Mouse (Mus musculus): ENCODE results near the gene Atp6v0d1. TPM values are rescaled to one million over a fixed set of nuclear protein-coding genes. Genes with fewer than 3 reads are reported as not detected.

Atp6v0d1 gene
- polyA plus RNA-seq, 1 experiment from 2014 or later, result 243 TPM

DNA sequence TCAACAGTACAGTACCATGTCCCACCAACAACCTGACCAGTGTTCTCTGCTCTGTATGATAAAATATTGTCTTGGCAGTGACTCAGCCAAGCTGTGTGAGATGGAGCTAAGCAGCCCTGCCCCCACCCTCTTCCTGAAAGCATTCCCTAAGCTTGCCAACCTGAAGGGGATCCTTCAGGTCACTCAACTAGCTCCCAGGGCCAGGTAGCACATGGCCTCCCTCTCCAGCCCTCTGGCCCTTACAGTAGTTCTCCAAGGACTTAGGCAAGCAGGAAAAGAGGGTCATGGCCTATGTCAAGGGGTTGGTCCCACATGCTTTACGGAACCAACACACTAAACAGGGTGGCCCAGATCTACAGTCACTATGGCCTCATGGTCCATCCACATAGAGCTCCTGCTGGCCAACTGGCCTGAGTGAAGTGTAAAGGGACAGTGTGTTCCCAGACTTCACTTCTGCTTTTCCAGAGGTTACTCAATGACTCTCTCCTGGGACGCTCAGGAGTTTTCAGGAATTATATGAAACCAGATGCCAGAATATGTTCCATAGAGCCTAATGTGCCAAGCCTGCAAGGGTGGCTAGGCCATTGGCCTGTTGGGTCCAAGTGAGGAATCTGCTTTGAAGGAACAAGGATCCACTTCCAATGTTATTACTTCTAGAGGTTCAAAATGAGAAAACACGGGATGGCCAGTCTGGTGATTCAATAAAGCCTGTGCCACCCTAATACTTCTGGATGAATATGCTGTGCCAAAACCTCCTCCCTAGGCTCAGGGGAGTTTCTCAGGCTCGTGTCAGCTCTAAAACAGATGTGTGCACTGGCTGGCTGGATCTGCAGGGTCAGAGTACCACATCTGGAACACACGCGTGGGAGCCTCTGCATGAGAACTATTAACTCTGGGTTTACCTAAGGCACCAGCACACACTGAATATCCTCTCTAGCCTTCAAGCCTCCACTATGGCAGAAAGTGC lies 19.2 kb downstream of the Atp6v0d1 start:
- Histone ChIP-seq H3K9me3 (replicated peaks) (no peaks in the 10 kb centered on the region), H3K27ac (replicated peaks) (no peak overlapping the region), H3K9ac (replicated peaks) (no peak overlapping the region), H3K4me2 (no peak overlapping the region), H3K4me3 (replicated peaks) (no peak overlapping the region), H3K4me1 (peaks cover 20% of the 10 kb centered on the region), H3K36me3 (0 out of 2 replicates have a peak, but pooled peaks cover 3% of the 10 kb centered on the region), H3K27me3 (replicated peaks) (no peaks in the 10 kb centered on the region)
- WGBS, result 83% methylated on average over 6 of the region's 6 CpGs
- no peak for ATAC-seq (ENCODE audit: low FRiP score)

DNA sequence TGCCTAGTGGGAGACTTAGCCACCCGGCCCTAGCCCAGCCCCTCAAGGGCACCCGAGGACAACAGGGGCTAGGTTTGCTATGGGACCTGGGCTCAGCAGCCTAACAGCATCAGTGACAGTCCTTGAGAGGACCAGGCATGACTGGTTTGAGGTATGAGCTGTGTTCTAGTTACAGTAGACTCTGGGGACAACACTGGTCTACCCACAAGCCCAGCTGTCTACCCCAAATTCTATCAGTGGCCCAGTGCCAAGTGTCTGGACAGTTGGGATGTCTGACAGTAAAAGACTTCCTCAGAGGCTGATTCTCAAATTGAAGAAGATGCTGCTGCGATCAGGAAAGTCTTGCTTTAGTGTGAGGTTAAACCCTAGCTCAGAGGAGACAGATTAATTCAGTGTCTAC lies 20.6 kb downstream of the Atp6v0d1 start:
- Histone ChIP-seq H3K4me1 (peaks cover 20% of the 10 kb centered on the region), H3K4me2 (no peak overlapping the region), H3K27me3 (replicated peaks) (no peaks in the 10 kb centered on the region), H3K9ac (replicated peaks) (no peak overlapping the region), H3K36me3 (0 out of 2 replicates have a peak, but pooled peaks cover 4% of the 10 kb centered on the region), H3K4me3 (replicated peaks) (no peak overlapping the region), H3K9me3 (replicated peaks) (no peaks in the 10 kb centered on the region), H3K27ac (replicated peaks) (peak overlapping the region; percentile 39; the same call in 1 of the 2 replicates)
- no peak for ATAC-seq (ENCODE audit: low FRiP score)
- 88% methylated on average over 3 of the region's 3 CpGs for WGBS

DNA sequence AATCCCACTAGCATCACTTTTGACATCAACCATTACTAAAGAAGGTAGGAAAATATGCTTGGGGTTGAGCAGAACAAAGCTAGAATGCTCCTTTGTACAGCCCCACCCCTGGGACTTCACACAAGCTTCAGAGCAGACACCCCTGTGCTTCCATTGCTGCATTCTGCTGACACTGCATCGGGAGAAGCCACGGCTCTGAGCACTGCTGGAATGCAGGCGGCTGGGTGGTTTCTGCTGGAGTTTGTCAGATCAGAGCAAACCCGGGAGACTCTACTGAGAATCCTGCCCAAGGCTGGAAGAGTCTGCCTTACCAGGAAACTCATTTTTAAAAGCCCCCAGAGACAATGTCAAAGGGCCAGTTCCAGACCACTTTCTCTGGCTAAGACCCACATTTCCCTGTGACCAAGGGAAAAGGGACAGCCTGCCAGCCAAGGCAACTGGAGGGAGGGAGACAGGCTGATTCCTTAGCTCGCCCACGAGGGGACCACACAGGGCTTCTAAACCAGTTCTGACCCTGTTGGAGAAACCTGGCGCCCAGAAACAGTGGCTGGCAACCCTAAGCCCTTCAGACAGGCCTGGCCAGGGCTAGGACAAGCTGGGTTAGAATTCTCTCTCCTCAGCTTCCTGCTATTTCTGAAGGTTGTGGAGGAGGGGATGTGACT lies 21.2 kb downstream of the Atp6v0d1 start:
- no peaks in the 10 kb centered on the region for H3K27me3 ChIP-seq (replicated peaks)
- H3K27ac ChIP-seq (replicated peaks), result peak overlapping the region; percentile 39; the same call in 1 of the 2 replicates
- no peak overlapping the region for H3K4me2 ChIP-seq
- ATAC-seq (ENCODE audit: low FRiP score), result no peak
- H3K4me3 ChIP-seq (replicated peaks), result no peak overlapping the region
- no peaks in the 10 kb centered on the region for H3K9me3 ChIP-seq (replicated peaks)
- 68% methylated on average over 7 of the region's 7 CpGs for WGBS
- 0 out of 2 replicates have a peak, but pooled peaks cover 4% of the 10 kb centered on the region for H3K36me3 ChIP-seq
- peaks cover 20% of the 10 kb centered on the region for H3K4me1 ChIP-seq
- no peak overlapping the region for H3K9ac ChIP-seq (replicated peaks)

DNA sequence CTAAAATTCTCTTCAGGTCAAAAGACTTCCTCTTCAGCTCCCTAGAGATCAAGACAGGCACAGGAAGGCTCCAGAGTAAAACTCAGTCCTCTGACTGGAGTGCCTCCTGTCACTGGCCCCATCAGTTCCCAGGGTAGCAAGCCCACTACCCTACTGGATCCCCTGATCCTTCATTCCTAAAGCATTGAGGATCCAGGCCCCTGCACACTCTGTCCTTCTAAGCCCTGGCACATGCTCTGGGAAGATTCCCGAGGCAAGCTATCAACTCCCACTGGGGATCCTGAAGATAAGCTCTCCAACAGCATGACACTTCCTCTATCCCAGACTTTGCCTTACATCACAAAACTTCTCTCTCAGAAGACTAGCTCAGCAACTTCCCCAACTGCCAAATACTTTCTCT lies 22.1 kb downstream of the Atp6v0d1 start:
- no peaks in the 10 kb centered on the region for H3K27me3 ChIP-seq (replicated peaks)
- no peak overlapping the region for H3K4me3 ChIP-seq (replicated peaks)
- H3K9ac ChIP-seq (replicated peaks), result no peak overlapping the region
- H3K4me2 ChIP-seq, result no peak overlapping the region
- no peak for ATAC-seq (ENCODE audit: low FRiP score)
- no peak overlapping the region; the same call in 1 of the 2 replicates for H3K27ac ChIP-seq (replicated peaks)
- WGBS, result 57% methylated on average over 1 of the region's 1 CpGs
- H3K4me1 ChIP-seq, result peaks cover 20% of the 10 kb centered on the region
- H3K9me3 ChIP-seq (replicated peaks), result no peaks in the 10 kb centered on the region
- H3K36me3 ChIP-seq, result peaks cover 12% of the 10 kb centered on the region

DNA sequence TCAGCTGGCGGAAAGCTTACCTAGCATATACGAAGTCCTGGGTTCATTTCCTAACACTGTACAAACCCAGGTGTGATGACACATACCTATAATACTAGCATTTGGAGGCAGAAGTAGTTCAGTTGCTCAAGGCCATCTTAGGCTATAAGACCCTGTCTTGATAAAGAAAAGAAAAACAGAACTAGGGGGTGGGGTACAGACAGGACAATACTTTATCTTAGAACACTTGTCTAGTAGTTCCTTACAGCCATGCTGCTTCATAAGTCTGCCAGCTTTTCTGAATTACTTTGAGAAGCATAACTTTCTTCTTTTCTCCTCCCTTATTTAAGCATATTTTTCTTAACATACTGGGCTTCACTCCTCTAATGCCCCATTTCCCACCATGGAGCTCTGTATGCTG lies 23.0 kb downstream of the Atp6v0d1 start:
- H3K36me3 ChIP-seq, result peaks cover 21% of the 10 kb centered on the region
- no peak for ATAC-seq (ENCODE audit: low FRiP score)
- H3K4me1 ChIP-seq, result peaks cover 20% of the 10 kb centered on the region
- WGBS, result 99% methylated on average over 2 of the region's 2 CpGs
- no peak overlapping the region for H3K4me3 ChIP-seq (replicated peaks)
- H3K9me3 ChIP-seq (replicated peaks), result no peaks in the 10 kb centered on the region
- no peak overlapping the region for H3K9ac ChIP-seq (replicated peaks)
- H3K27me3 ChIP-seq (replicated peaks), result no peaks in the 10 kb centered on the region
- no peak overlapping the region for H3K4me2 ChIP-seq
- H3K27ac ChIP-seq (replicated peaks), result no peak overlapping the region

DNA sequence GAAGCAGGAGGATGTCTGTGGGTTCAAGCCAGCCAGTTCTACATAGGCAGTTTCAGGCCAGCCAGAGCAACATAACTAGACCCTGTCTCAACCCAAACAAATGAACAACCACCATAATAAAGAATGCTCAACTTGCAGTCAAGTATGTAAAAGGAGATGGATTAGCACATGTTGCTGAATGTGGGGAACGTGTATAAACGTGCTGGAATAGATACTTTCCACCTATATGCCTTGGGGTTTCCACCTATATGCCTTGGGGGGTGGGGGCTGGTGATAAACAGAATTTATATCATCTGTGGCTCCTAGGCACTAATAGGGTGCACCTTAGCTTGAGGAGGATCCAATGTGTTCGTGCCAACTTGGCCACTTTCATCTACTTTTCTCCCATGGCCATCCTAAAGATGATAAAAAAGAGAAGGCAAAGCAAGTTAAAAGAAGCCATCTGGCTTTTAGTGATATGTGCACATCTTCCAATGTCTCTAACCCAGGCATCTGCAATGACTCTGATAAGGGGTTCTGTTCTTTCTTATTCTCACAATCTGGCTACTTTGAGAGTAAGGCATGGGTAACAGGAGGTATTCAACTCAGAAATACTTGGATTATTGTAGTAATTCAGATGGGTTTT lies 23.7 kb downstream of the Atp6v0d1 start:
- no peak overlapping the region for H3K9ac ChIP-seq (replicated peaks)
- H3K4me1 ChIP-seq, result peaks cover 20% of the 10 kb centered on the region
- H3K27me3 ChIP-seq (replicated peaks), result no peaks in the 10 kb centered on the region
- no peaks in the 10 kb centered on the region for H3K9me3 ChIP-seq (replicated peaks)
- no peak overlapping the region for H3K27ac ChIP-seq (replicated peaks)
- no peak overlapping the region for H3K4me2 ChIP-seq
- H3K4me3 ChIP-seq (replicated peaks), result no peak overlapping the region
- ATAC-seq (ENCODE audit: low FRiP score), result no peak
- 85% methylated on average over 3 of the region's 3 CpGs for WGBS
- peaks cover 27% of the 10 kb centered on the region for H3K36me3 ChIP-seq

DNA sequence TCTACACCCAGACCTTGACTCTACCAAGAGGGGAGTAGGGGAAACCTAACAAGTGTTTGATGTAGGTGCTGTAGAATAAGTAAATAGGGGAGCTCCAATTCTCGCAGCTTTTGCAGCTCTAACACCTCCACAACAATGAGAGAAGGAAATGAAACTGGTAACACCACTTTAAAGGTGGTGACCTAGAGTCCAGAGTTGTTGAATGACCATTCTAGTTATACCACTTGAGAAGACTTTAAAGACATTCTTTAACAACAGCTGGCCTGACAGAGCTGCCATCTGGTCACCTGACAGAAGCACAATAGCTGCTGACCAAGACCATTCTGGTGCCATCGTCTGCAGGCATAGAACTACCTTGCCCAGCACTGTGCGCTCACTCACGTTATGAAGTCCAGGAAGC lies 26.9 kb downstream of the Atp6v0d1 start:
- H3K36me3 ChIP-seq, result peaks cover 49% of the 10 kb centered on the region
- WGBS, result 84% methylated on average over 4 of the region's 4 CpGs

DNA sequence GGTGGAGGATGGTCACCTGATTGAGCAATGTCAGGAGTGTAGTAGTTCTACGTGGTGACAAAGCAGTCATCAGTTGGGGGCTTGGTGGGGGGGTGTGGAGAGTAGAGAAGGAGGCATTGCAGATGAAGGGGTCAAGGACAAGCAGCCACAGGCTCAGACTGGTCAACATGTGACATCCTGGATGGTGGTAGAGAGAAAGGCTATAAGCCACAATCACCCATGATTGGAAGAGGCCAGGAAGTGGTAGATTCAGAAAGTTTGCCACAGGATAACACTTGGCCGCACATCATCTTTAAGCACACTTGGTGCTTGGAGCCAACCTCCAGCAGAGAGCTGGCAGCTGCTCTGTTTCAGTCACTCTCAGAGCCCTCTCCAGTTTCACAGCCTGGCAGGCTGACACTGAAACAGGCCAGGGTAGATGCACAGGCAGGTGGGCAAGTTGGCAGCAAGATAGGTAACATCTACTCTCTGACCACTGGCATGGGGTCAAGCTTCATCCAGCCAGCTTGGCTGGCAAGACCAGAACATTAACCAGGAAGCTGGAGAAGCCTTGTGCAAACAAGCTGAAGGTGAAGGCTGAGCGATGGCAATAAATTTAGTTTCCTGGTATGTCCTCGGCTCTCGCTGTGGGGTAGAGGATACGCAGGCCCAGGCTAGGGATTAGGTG lies 28.7 kb downstream of the Atp6v0d1 start:
- Histone ChIP-seq H3K4me1 (peaks cover 8% of the 10 kb centered on the region; the same call in 1 of the 2 replicates), H3K36me3 (peaks cover 49% of the 10 kb centered on the region), H3K4me3 (replicated peaks) (no peak overlapping the region), H3K4me2 (no peak overlapping the region), H3K27ac (replicated peaks) (no peak overlapping the region), H3K9me3 (replicated peaks) (no peaks in the 10 kb centered on the region), H3K27me3 (replicated peaks) (no peaks in the 10 kb centered on the region), H3K9ac (replicated peaks) (no peak overlapping the region)
- WGBS, result 86% methylated on average over 6 of the region's 6 CpGs
- ATAC-seq (ENCODE audit: low FRiP score), result no peak

More for the DNA sequence above, 26.9 kb downstream of the Atp6v0d1 start:
- H3K4me1 ChIP-seq, result peaks cover 8% of the 10 kb centered on the region; the same call in 1 of the 2 replicates
- H3K27me3 ChIP-seq (replicated peaks), result no peaks in the 10 kb centered on the region
- H3K9ac ChIP-seq (replicated peaks), result no peak overlapping the region
- H3K4me2 ChIP-seq, result no peak overlapping the region
- no peak overlapping the region for H3K4me3 ChIP-seq (replicated peaks)
- ATAC-seq (ENCODE audit: low FRiP score), result no peak
- no peaks in the 10 kb centered on the region for H3K9me3 ChIP-seq (replicated peaks)
- no peak overlapping the region for H3K27ac ChIP-seq (replicated peaks)

DNA sequence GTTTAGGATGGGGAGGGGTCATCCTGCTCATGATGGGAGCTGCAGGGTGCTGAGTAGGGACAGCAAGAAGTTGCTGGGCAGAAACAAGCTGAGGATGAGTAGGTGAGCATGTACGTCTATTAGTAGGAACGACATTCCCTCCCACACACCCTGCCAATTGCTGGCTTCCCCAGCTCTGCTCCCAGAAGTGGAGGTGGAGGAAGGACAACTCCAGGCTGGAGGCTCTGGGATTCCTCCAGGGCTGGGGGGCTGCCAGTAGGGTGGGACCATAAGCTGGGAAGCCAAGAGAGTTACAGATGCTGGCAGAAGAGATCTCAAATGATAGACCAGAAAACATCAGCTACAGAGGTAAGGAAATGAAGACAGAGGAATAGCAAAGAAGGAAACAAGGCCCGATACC lies 29.3 kb downstream of the Atp6v0d1 start:
- 93% methylated on average over 3 of the region's 3 CpGs for WGBS
- H3K4me3 ChIP-seq (replicated peaks), result no peak overlapping the region
- no peaks in the 10 kb centered on the region for H3K27me3 ChIP-seq (replicated peaks)
- H3K36me3 ChIP-seq, result peaks cover 45% of the 10 kb centered on the region
- peaks cover 9% of the 10 kb centered on the region; the same call in 1 of the 2 replicates for H3K4me1 ChIP-seq
- no peak overlapping the region for H3K27ac ChIP-seq (replicated peaks)
- H3K9ac ChIP-seq (replicated peaks), result no peak overlapping the region
- no peaks in the 10 kb centered on the region for H3K9me3 ChIP-seq (replicated peaks)
- no peak overlapping the region for H3K4me2 ChIP-seq
- ATAC-seq (ENCODE audit: low FRiP score), result no peak

DNA sequence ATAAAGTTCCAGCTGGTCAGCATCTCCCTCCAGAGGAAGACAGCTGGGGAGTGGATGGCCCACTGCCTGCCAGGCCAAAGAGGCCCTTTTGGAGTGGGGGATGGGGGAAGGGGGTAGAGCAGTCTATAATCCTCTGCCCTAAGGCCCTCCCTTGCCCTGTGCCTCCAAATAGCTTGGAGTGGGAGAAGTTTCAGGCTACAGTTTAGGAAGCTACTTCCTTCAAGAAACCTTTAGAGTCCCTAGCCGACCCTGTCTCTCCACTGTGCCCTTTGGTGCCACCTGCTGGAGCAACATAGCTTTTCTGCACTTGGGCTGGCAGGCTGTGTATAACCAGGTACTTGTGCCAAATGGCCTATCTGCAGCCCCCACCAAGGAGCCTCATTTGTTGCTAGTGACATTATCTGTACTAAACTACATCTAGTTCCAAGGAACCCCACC lies 31.9 kb downstream of the Atp6v0d1 start:
- peaks cover 52% of the 10 kb centered on the region for H3K36me3 ChIP-seq
- H3K27me3 ChIP-seq (replicated peaks), result no peaks in the 10 kb centered on the region
- 0% methylated on average over 1 of the region's 1 CpGs for WGBS
- H3K4me3 ChIP-seq (replicated peaks), result no peak overlapping the region
- no peak overlapping the region for H3K9ac ChIP-seq (replicated peaks)
- ATAC-seq (ENCODE audit: low FRiP score), result peak; percentile 39; the same call in 1 of the 2 replicates
- H3K4me2 ChIP-seq, result no peak overlapping the region
- no peaks in the 10 kb centered on the region for H3K9me3 ChIP-seq (replicated peaks)
- H3K4me1 ChIP-seq, result peaks cover 11% of the 10 kb centered on the region; the same call in 1 of the 2 replicates
- no peak overlapping the region for H3K27ac ChIP-seq (replicated peaks)

DNA sequence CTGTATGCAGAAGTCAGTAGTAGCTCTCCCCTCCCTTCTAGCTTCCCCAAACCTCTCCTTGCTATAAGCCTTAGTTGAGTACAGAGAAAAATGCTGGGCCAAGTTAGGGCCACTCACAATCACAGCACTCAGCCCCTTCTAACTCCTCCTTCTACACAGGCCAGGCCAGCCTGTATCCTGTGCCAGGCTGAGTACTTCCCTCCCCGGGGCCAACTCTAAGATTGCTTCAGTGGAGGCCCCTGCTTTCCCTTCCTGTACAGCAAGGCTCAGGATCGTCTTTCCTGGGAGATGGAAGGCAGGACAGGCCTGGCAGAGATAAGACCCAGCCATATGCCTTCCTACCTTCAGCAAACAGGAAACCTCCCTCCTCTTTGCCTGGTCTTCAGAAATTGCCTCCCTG lies 32.4 kb downstream of the Atp6v0d1 start:
- H3K4me3 ChIP-seq (replicated peaks), result no peak overlapping the region
- H3K27ac ChIP-seq (replicated peaks), result no peak overlapping the region
- no peaks in the 10 kb centered on the region for H3K9me3 ChIP-seq (replicated peaks)
- 35% methylated on average over 2 of the region's 2 CpGs for WGBS
- H3K27me3 ChIP-seq (replicated peaks), result no peaks in the 10 kb centered on the region
- peaks cover 52% of the 10 kb centered on the region for H3K36me3 ChIP-seq
- no peak overlapping the region for H3K4me2 ChIP-seq
- peaks cover 11% of the 10 kb centered on the region; the same call in 1 of the 2 replicates for H3K4me1 ChIP-seq
- no peak for ATAC-seq (ENCODE audit: low FRiP score)
- no peak overlapping the region for H3K9ac ChIP-seq (replicated peaks)
